Mouse (Mus musculus) liver, embryonic 14.5 days (tissue): ENCODE results near the gene Col18a1. TPM values are rescaled to one million over a fixed set of nuclear protein-coding genes. Genes with fewer than 3 reads are reported as not detected.

ENCODE experiments used
- ATAC-seq: fragments of 200-750 bp; cut with Nextera tagmentation; 2 replicates; pipeline ENCODE4 v1.8.0; 2017; ENCODE audit warnings: moderate number of reproducible peaks, mild to moderate bottlenecking, moderate library complexity; ENCODE audit not compliant: insufficient read depth
- DNase-seq, 3 experiments: peaks; one replicate each; pipeline ENCODE4 v3.0.0-alpha.2; 2012 to 2013; ENCODE audit warnings: low read depth in 3 of 3, low spot score in 3 of 3
- H3K27ac ChIP-seq: fragments of 300-500 bp; sonication (generic); 2 replicates; pipeline ENCODE4 v1.5.1; 2014; ENCODE audit warnings: moderate library complexity, mild to moderate bottlenecking, control low read depth, inconsistent platforms
- H3K27me3 ChIP-seq: fragments of 300-500 bp; sonication (generic); 2 replicates; pipeline ENCODE4 v1.6.1; 2014; ENCODE audit warnings: mild to moderate bottlenecking, low read length, moderate library complexity; ENCODE audit not compliant: control insufficient read depth, insufficient read depth
- H3K36me3 ChIP-seq: fragments of 300-500 bp; sonication (generic); replicated peaks from 2 replicates; pipeline ENCODE4 v1.6.1; 2014; ENCODE audit warnings: low read depth; ENCODE audit not compliant: control insufficient read depth, insufficient read depth
- H3K4me1 ChIP-seq, 2 experiments: fragments of 200-500 bp in 1 of 2; fragments of 300-500 bp in 1 of 2; sonication (generic) in 1 of 2; replicated peaks; 2 replicates each; pipeline ENCODE4 v1.6.1; 2012 to 2014; ENCODE audit warnings: antibody characterized with exemption in 1 of 2, inconsistent platforms in 1 of 2, low read length in 1 of 2; ENCODE audit not compliant: control insufficient read depth in 2 of 2, insufficient read depth in 2 of 2
- H3K4me2 ChIP-seq: fragments of 300-500 bp; sonication (generic); 2 replicates; pipeline ENCODE4 v1.6.1; 2014; ENCODE audit warnings: low read depth, mild to moderate bottlenecking, control low read depth, moderate library complexity
- H3K4me3 ChIP-seq, 2 experiments: fragments of 200-500 bp in 1 of 2; fragments of 300-500 bp in 1 of 2; sonication (generic) in 1 of 2; 2 replicates each; pipeline ENCODE4 v1.5.1; 2012 to 2014; ENCODE audit warnings: low read depth in 2 of 2, low read length in 2 of 2, mild to moderate bottlenecking in 2 of 2, control low read depth in 1 of 2, inconsistent platforms in 1 of 2, moderate library complexity in 1 of 2; ENCODE audit not compliant: insufficient read depth in 1 of 2
- H3K9ac ChIP-seq: fragments of 300-500 bp; sonication (generic); replicated peaks from 2 replicates; pipeline ENCODE4 v1.6.1; 2014; ENCODE audit warnings: mild to moderate bottlenecking, control low read depth, moderate library complexity
- H3K9me3 ChIP-seq: fragments of 300-500 bp; sonication (generic); 2 replicates; pipeline ENCODE4 v1.6.1; 2016; ENCODE audit warnings: low read length, mixed read lengths; ENCODE audit not compliant: control insufficient read depth
- CTCF ChIP-seq: IDR thresholded peaks from 2 replicates; pipeline ENCODE4 v1.5.1; 2016; ENCODE audit warnings: antibody characterized with exemption, low read depth, control low read depth
- EP300 ChIP-seq: IDR thresholded peaks from 2 replicates; pipeline ENCODE4 v1.6.1; 2016; ENCODE audit warnings: antibody characterized with exemption, low read depth
- WGBS: fragments of 180-500 bp; shearing (Covaris S2); extraction: QIAGEN DNeasy Blood & Tissue Kit; methylation state at CpG from one replicate; pipeline ENCODE4 v1.1.7; 2014; ENCODE audit not compliant: insufficient replicate concordance; 5-methylcytosine and 5-hydroxymethylcytosine counted together
- polyA plus RNA-seq, 2 experiments: library from polyadenylated mRNA; depleted of rRNA in 1 of 2; stranded (reverse) in 1 of 2; unstranded in 1 of 2; fragments of >200 nt; fragmentation: Nextera tagmentation in 1 of 2; extraction: Ambion mirVana in 1 of 2; gene quantifications; 2 replicates each; pipeline versions ENCODE4 v1.2.1 to v1.2.3; 2012 to 2014

The Col18a1 gene
- polyA plus RNA-seq, 2 experiments: 24.6 to 31.4 TPM

GRCm38 (mm10) chr10:77203960-77204359, 37.6 kb upstream of the Col18a1 start:
- Histone ChIP-seq H3K27ac (no peak overlapping the region), H3K27me3 (no peaks in the 10 kb centered on the region), H3K9ac (no peak overlapping the region), H3K4me3 (no peak overlapping the region), H3K9me3 (no peaks in the 10 kb centered on the region), H3K4me2 (no peak overlapping the region), H3K4me1 (peaks cover 4 to 5% of the 10 kb centered on the region in 2 experiments; a peak in 3 of 4 replicates), H3K36me3 (no peaks in the 10 kb centered on the region)
- DNase-seq (no peak), ATAC-seq (no peak)
- TF ChIP-seq EP300: no peak
- no peak for TF ChIP-seq CTCF
- WGBS: 49% methylated on average over 4 of the region's 4 CpGs

- no peak for DNase-seq
- 64% methylated on average over 5 of the region's 5 CpGs for WGBS
- no peak overlapping the region for H3K9ac ChIP-seq
- H3K27ac ChIP-seq: no peak overlapping the region
- H3K9me3 ChIP-seq: no peaks in the 10 kb centered on the region
- H3K4me3 ChIP-seq: no peak overlapping the region
- H3K4me2 ChIP-seq: no peak overlapping the region
- TF ChIP-seq CTCF: no peak
- no peak for TF ChIP-seq EP300
- H3K27me3 ChIP-seq: no peaks in the 10 kb centered on the region
- ATAC-seq: no peak
- H3K36me3 ChIP-seq: no peaks in the 10 kb centered on the region
- peaks cover 3 to 4% of the 10 kb centered on the region in 2 experiments; a peak in 3 of 4 replicates for H3K4me1 ChIP-seq
Measured at GRCm38 (mm10) chr10:77201919-77202318, 35.6 kb upstream of the Col18a1 start.

- H3K4me2 ChIP-seq: no peak overlapping the region
- ATAC-seq: no peak
- H3K9me3 ChIP-seq: no peaks in the 10 kb centered on the region
- H3K4me3 ChIP-seq: no peak overlapping the region
- no peaks in the 10 kb centered on the region; a peak in 1 of 4 replicates for H3K4me1 ChIP-seq
- H3K27me3 ChIP-seq: no peaks in the 10 kb centered on the region
- WGBS: 69% methylated on average over 9 of the region's 9 CpGs
- H3K36me3 ChIP-seq: no peaks in the 10 kb centered on the region
- no peak overlapping the region for H3K27ac ChIP-seq
- no peak for DNase-seq
- no peak for TF ChIP-seq EP300
- no peak for TF ChIP-seq CTCF
- H3K9ac ChIP-seq: no peak overlapping the region
Measured at GRCm38 (mm10) chr10:77200295-77200694, 33.9 kb upstream of the Col18a1 start.

GRCm38 (mm10) chr10:77199229-77199628, 32.9 kb upstream of the Col18a1 start:
- H3K36me3 ChIP-seq: no peaks in the 10 kb centered on the region
- 28% methylated on average over 2 of the region's 2 CpGs for WGBS
- no peak overlapping the region for H3K9ac ChIP-seq
- DNase-seq (no peak), ATAC-seq (no peak)
- no peaks in the 10 kb centered on the region; a peak in 1 of 4 replicates for H3K4me1 ChIP-seq
- no peak overlapping the region for H3K27ac ChIP-seq
- TF ChIP-seq EP300: no peak
- TF ChIP-seq CTCF: no peak
- H3K9me3 ChIP-seq: no peaks in the 10 kb centered on the region
- H3K4me3 ChIP-seq: no peak overlapping the region
- no peaks in the 10 kb centered on the region for H3K27me3 ChIP-seq
- no peak overlapping the region for H3K4me2 ChIP-seq

GRCm38 (mm10) chr10:77197469-77198209, 31.3 kb upstream of the Col18a1 start:
- no peak overlapping the region for H3K4me2 ChIP-seq
- H3K27ac ChIP-seq: no peak overlapping the region
- ATAC-seq (no peak), DNase-seq (no peak)
- H3K4me3 ChIP-seq: no peak overlapping the region
- H3K4me1 ChIP-seq: no peaks in the 10 kb centered on the region
- no peaks in the 10 kb centered on the region for H3K27me3 ChIP-seq
- 38% methylated on average over 9 of the region's 9 CpGs for WGBS
- no peak overlapping the region for H3K9ac ChIP-seq
- H3K9me3 ChIP-seq: no peaks in the 10 kb centered on the region
- TF ChIP-seq CTCF: no peak
- no peak for TF ChIP-seq EP300
- no peaks in the 10 kb centered on the region for H3K36me3 ChIP-seq
